Mouse (Mus musculus) limb, embryonic 14.5 days (tissue): ENCODE results near the gene Ptpn18. TPM values are rescaled to one million over a fixed set of nuclear protein-coding genes. Genes with fewer than 3 reads are reported as not detected.
"Not testable (repeated sequence)": the region's sequence is repeated elsewhere in the genome, so short reads cannot be mapped to it uniquely, and the experiment has no call there.

ENCODE experiments used
- ATAC-seq: fragments of 200-750 bp; cut with Nextera tagmentation; 2 replicates; pipeline ENCODE4 v1.8.0; 2017; ENCODE audit warnings: low read depth, moderate number of reproducible peaks, moderate TSS enrichment; ENCODE audit not compliant: low FRiP score
- DNase-seq: peaks from one replicate; pipeline ENCODE4 v3.0.0-alpha.2; 2015; ENCODE audit warnings: low spot score
- H3K27ac ChIP-seq: fragments of 300-500 bp; sonication (generic); replicated peaks from 2 replicates; pipeline ENCODE4 v1.5.1; 2014; ENCODE audit warnings: low read depth, mild to moderate bottlenecking, low read length, moderate library complexity, mixed read lengths
- H3K27me3 ChIP-seq: fragments of 300-500 bp; sonication (generic); 2 replicates; pipeline ENCODE4 v1.6.1; 2014; ENCODE audit warnings: low read length, mixed read lengths; ENCODE audit not compliant: control insufficient read depth, insufficient read depth
- H3K36me3 ChIP-seq: fragments of 300-500 bp; sonication (generic); 2 replicates; pipeline ENCODE4 v1.6.1; 2014; ENCODE audit warnings: mild to moderate bottlenecking, low read length, moderate library complexity, mixed read lengths; ENCODE audit not compliant: control insufficient read depth, insufficient read depth
- H3K4me1 ChIP-seq: fragments of 300-500 bp; sonication (generic); 2 replicates; pipeline ENCODE4 v1.6.1; 2014; ENCODE audit warnings: antibody characterized with exemption, low read length, mixed read lengths; ENCODE audit not compliant: control insufficient read depth, insufficient read depth
- H3K4me2 ChIP-seq: fragments of 300-500 bp; sonication (generic); replicated peaks from 2 replicates; pipeline ENCODE4 v1.6.1; 2014; ENCODE audit warnings: low read depth, mild to moderate bottlenecking, low read length, moderate library complexity; ENCODE audit not compliant: severe bottlenecking
- H3K4me3 ChIP-seq: fragments of 300-500 bp; sonication (generic); replicated peaks from 2 replicates; pipeline ENCODE4 v1.5.1; 2014; ENCODE audit warnings: low read length
- H3K9ac ChIP-seq: fragments of 300-500 bp; sonication (generic); 2 replicates; pipeline ENCODE4 v1.6.1; 2014; ENCODE audit warnings: mild to moderate bottlenecking, low read depth, low read length, moderate library complexity; ENCODE audit not compliant: severe bottlenecking
- H3K9me3 ChIP-seq: fragments of 300-500 bp; sonication (generic); 2 replicates; pipeline ENCODE4 v1.6.1; 2016; ENCODE audit warnings: low read length; ENCODE audit not compliant: control insufficient read depth
- POLR2A ChIP-seq: fragments of 200-500 bp; IDR thresholded peaks from 2 replicates; pipeline ENCODE4 v1.8.0; 2012; ENCODE audit warnings: inconsistent platforms, mild to moderate bottlenecking, moderate library complexity, borderline replicate concordance; ENCODE audit not compliant: insufficient read depth, insufficient read length; ENCODE audit errors: extremely low read depth
- WGBS: fragments of 180-500 bp; shearing (Covaris S2); extraction: QIAGEN DNeasy Blood & Tissue Kit; methylation state at CpG from one replicate; pipeline ENCODE4 v1.1.7; 2014; 5-methylcytosine and 5-hydroxymethylcytosine counted together
- polyA plus RNA-seq, 2 experiments: library from polyadenylated mRNA; depleted of rRNA in 1 of 2; stranded (reverse) in 1 of 2; unstranded in 1 of 2; fragments of >200 nt; fragmentation: Nextera tagmentation in 1 of 2; extraction: Ambion mirVana in 1 of 2; gene quantifications; 2 replicates each; pipeline versions ENCODE4 v1.2.1 to v1.2.3; 2012 to 2014

Gene Ptpn18
- polyA plus RNA-seq, 2 experiments, result 21.7 to 28.6 TPM

GRCm38 (mm10) chr1:34435371-34436120 lies 24.0 kb upstream of the Ptpn18 start:
- Histone ChIP-seq H3K9ac (peak overlapping the region; percentile 62), H3K36me3 (peaks cover 12% of the 10 kb centered on the region; the same call in 1 of the 2 replicates), H3K4me2 (peak overlapping the region; percentile 50), H3K4me1 (peaks cover 14% of the 10 kb centered on the region), H3K27ac (peak overlapping the region; percentile 81), H3K27me3 (no peaks in the 10 kb centered on the region), H3K4me3 (peak overlapping the region; percentile 51), H3K9me3 (peaks cover 17% of the 10 kb centered on the region)
- no peak for DNase-seq
- TF ChIP-seq POLR2A, result no peak
- WGBS, result 26% methylated on average over 8 of the region's 8 CpGs
- no peak for ATAC-seq

GRCm38 (mm10) chr1:34436374-34436773 lies 23.2 kb upstream of the Ptpn18 start:
- peaks cover 9% of the 10 kb centered on the region for H3K9me3 ChIP-seq
- no peak for ATAC-seq

GRCm38 (mm10) chr1:34437366-34437765 lies 22.2 kb upstream of the Ptpn18 start:
- ATAC-seq, H3K9ac ChIP-seq, H3K27me3 ChIP-seq, H3K4me3 ChIP-seq, DNase-seq, H3K27ac ChIP-seq, H3K36me3 ChIP-seq, H3K4me2 ChIP-seq, H3K9me3 ChIP-seq: not testable (repeated sequence)
- H3K4me1 ChIP-seq, result peaks cover 17% of the 10 kb centered on the region
- WGBS, result 92% methylated on average over 8 of the region's 8 CpGs

More at GRCm38 (mm10) chr1:34436374-34436773, 23.2 kb upstream of the Ptpn18 start:
- H3K4me1 ChIP-seq, result peaks cover 17% of the 10 kb centered on the region
- H3K9ac ChIP-seq, result no peak overlapping the region
- DNase-seq, result no peak
- no peak overlapping the region for H3K27ac ChIP-seq
- no peak overlapping the region for H3K4me2 ChIP-seq
- no peak for TF ChIP-seq POLR2A
- no peaks in the 10 kb centered on the region for H3K27me3 ChIP-seq
- H3K4me3 ChIP-seq, result no peak overlapping the region
- 75% methylated on average over 3 of the region's 3 CpGs for WGBS
- H3K36me3 ChIP-seq, result peaks cover 8% of the 10 kb centered on the region; the same call in 1 of the 2 replicates

GRCm38 (mm10) chr1:34438381-34439051 lies 21.0 kb upstream of the Ptpn18 start:
- DNase-seq (no peak), ATAC-seq (no peak)
- Histone ChIP-seq H3K9ac (peak overlapping the region; percentile 52), H3K36me3 (peaks cover 18% of the 10 kb centered on the region), H3K9me3 (no peaks in the 10 kb centered on the region), H3K4me2 (peak overlapping the region; percentile 61), H3K27ac (no peak overlapping the region), H3K4me3 (peak overlapping the region; percentile 72), H3K4me1 (peaks cover 17% of the 10 kb centered on the region), H3K27me3 (no peaks in the 10 kb centered on the region)
- TF ChIP-seq POLR2A, result no peak
- 42% methylated on average over 15 of the region's 20 CpGs for WGBS

- Histone ChIP-seq H3K4me3 (peak within 1 kb of the TSS; percentile 72), H3K9me3 (no peaks in the 10 kb centered on the region), H3K36me3 (peaks cover 27% of the 10 kb centered on the region), H3K27ac (peak within 1 kb of the TSS; percentile 28; the same call in 1 of the 2 replicates), H3K4me1 (peaks cover 10% of the 10 kb centered on the region; the same call in 1 of the 2 replicates), H3K27me3 (no peaks in the 10 kb centered on the region), H3K9ac (peak within 1 kb of the TSS; percentile 60), H3K4me2 (peak within 1 kb of the TSS; percentile 75)
- peak; percentile 14; the same call in 1 of the 2 replicates for TF ChIP-seq POLR2A
- under 1% methylated on average over 48 of the region's 48 CpGs for WGBS
- ATAC-seq, result peak; percentile 96
- peak; percentile 100 for DNase-seq
Measured at GRCm38 (mm10) chr1:34439215-34439960, 20.2 kb upstream of the Ptpn18 start, which contains the start of the genes Ccdc115 and Imp4. Gene Ccdc115, minus strand, starts transcription at chr1:34439672. Gene Imp4, plus strand, starts transcription at chr1:34439851.
